Mouse (Mus musculus): ENCODE results near the gene Hnrnpab.
A peak's percentile ranks its signal among the peaks of the same experiment; 100 is the strongest.
"Not testable (repeated sequence)": the region's sequence is repeated elsewhere in the genome, so short reads cannot be mapped to it uniquely, and the experiment has no call there.

The Hnrnpab gene

GRCm38 (mm10) chr11:51635127-51635524 lies 28.5 kb upstream of the Hnrnpab start:
- no peak for DNase-seq (ENCODE audit: low read depth, low spot score)

GRCm38 (mm10) chr11:51633721-51634120 lies 27.1 kb upstream of the Hnrnpab start:
- no peak for DNase-seq (ENCODE audit: low read depth, low spot score)

DNA sequence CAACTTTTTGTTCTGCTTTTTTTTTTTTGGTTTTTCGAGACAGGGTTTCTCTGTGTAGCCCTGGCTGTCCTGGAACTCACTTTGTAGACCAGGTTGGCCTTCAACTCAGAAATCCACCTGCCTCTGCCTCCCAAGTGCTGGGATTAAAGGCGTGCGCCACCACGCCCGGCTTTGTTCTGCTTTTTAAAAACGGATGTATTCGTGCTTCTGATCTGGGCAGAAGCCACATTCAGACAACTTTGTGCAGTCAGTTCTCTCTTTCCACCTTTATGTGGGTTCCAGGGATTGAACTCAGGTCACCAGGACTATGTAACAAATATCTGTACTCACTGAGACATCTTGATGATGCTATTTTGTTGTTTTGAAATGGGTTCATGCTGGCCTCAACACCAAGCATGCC lies 26.6 kb upstream of the Hnrnpab start:
- not testable (repeated sequence) for DNase-seq (ENCODE audit: low read depth, low spot score)

- no peak for DNase-seq (ENCODE audit: low read depth, low spot score)
These were observed 25.6 kb upstream of the Hnrnpab start for GRCm38 (mm10) chr11:51632130-51632753.

DNA sequence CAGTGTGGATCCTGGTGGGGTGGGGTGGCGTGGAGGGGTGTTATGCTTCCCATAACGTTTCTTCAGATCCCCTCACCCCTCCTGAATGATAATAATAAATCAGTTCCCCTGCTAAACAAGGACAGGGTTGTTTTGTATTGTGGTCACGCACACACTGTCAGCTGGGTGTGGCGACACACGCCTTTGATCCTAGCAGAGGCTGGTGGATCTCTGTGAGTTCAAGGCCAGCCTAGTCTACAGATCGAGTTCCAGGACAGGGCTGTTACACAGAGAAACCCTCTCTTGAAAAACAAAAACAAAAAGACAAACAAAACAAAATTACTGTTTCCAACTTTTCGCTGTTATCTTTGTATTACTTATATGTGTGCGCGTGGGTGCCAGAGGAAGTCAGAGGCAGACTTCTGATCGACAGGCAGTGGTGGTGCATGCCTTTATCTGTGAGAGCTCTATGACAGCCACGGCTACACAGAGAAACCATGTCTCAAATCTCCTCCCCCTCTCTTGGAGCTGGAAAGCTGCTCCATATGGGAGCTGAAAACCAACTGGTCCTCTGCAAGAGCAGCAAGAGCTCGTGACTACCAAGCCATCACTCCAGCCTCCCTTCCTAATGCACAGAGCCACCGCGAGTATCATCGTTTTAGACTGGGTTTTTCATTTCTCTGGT lies 23.1 kb upstream of the Hnrnpab start:
- DNase-seq (ENCODE audit: low read depth, low spot score) = no peak

DNA sequence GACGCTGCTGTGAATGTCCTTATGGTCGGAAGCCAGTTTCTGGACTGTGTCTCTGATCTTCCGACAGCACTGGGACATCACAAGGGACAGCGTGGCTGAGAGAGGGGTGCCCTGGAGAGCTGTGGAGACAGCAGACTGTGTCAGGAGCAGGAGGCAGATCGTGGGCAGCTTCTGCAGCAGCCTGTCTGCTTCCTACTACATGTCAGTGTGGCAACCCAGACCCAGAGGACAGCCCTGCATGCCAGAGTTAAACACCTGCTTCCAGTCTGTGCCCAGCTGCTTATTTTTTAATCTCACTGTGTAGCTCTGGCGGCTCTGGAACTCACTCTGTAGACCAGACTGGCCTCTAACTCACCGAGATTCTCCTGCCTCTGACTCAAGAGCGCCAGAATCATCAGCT lies 21.3 kb upstream of the Hnrnpab start:
- no peak for DNase-seq (ENCODE audit: low read depth, low spot score)

GRCm38 (mm10) chr11:51627425-51627824 lies 20.8 kb upstream of the Hnrnpab start:
- no peak for DNase-seq (ENCODE audit: low read depth, low spot score)

GRCm38 (mm10) chr11:51625187-51625820 lies 18.7 kb upstream of the Hnrnpab start:
- DNase-seq (ENCODE audit: low read depth, low spot score) = no peak

GRCm38 (mm10) chr11:51622971-51623491 lies 16.4 kb upstream of the Hnrnpab start:
- no peak for DNase-seq (ENCODE audit: low read depth, low spot score)

GRCm38 (mm10) chr11:51621776-51622175 lies 15.1 kb upstream of the Hnrnpab start:
- DNase-seq (ENCODE audit: low read depth, low spot score) = no peak

- DNase-seq (ENCODE audit: low read depth, low spot score) = no peak
These were observed 13.4 kb upstream of the Hnrnpab start for GRCm38 (mm10) chr11:51620084-51620483.

GRCm38 (mm10) chr11:51619409-51620060 lies 12.9 kb upstream of the Hnrnpab start, which contains the start of gene Nhp2:
Gene Nhp2, plus strand, starts transcription at chr11:51619735.
- DNase-seq (ENCODE audit: low read depth, low spot score) = peak; percentile 99

- no peak for DNase-seq (ENCODE audit: low read depth, low spot score)
These were observed 12.3 kb upstream of the Hnrnpab start for GRCm38 (mm10) chr11:51618894-51619408.

GRCm38 (mm10) chr11:51617693-51618092 lies 11.0 kb upstream of the Hnrnpab start:
- no peak for DNase-seq (ENCODE audit: low read depth, low spot score)

GRCm38 (mm10) chr11:51616113-51616512 lies 9.5 kb upstream of the Hnrnpab start:
- DNase-seq (ENCODE audit: low read depth, low spot score) = not testable (repeated sequence)

GRCm38 (mm10) chr11:51615601-51616000 lies 9.0 kb upstream of the Hnrnpab start:
- DNase-seq (ENCODE audit: low read depth, low spot score) = no peak

- no peak for DNase-seq (ENCODE audit: low read depth, low spot score)
These were observed 8.5 kb upstream of the Hnrnpab start for GRCm38 (mm10) chr11:51615129-51615528.

DNA sequence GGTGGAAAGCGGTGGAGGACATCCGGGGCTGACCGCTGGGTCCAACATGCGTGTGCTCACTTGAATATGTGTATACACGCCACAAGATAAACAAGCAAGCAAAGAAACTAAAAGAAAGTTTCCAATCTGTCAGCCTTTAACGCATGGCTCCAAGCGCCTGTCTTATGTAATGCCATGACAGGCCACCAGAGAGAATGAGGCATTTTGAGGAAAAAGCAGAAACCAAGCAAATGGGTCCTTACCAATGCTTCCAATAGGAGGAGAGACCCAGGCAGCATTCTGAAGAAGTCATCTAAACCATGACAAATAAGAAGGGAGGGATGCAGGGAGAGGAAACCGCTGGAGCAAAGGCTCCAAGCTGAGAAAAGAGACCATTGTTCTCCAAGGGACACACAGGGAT lies 7.6 kb upstream of the Hnrnpab start:
- DNase-seq (ENCODE audit: low read depth, low spot score) = no peak

GRCm38 (mm10) chr11:51609940-51610339 lies 3.3 kb upstream of the Hnrnpab start:
- not testable (repeated sequence) for DNase-seq (ENCODE audit: low read depth, low spot score)

- DNase-seq (ENCODE audit: low read depth, low spot score) = no peak
These were observed 2.7 kb upstream of the Hnrnpab start for GRCm38 (mm10) chr11:51609266-51609909.

- DNase-seq (ENCODE audit: low read depth, low spot score) = no peak
These were observed 570 bp upstream of the Hnrnpab start for GRCm38 (mm10) chr11:51607096-51607738.

All from WW6 (cell line).